Mouse (Mus musculus) intestine, embryonic 15.5 days (tissue): ENCODE data around the gene Gm27027. TPM values are rescaled to one million over a fixed set of nuclear protein-coding genes. Genes with fewer than 3 reads are reported as not detected.

Experiments
- ATAC-seq: fragments of 200-750 bp; cut with Nextera tagmentation; 2 replicates; pipeline ENCODE4 v1.8.0; 2017; ENCODE audit warnings: moderate TSS enrichment, moderate library complexity
- H3K27ac ChIP-seq: fragments of 300-500 bp; sonication (generic); 2 replicates; pipeline ENCODE4 v1.5.1; 2015; ENCODE audit warnings: mild to moderate bottlenecking, inconsistent platforms
- H3K27me3 ChIP-seq: fragments of 300-500 bp; sonication (generic); replicated peaks from 2 replicates; pipeline ENCODE4 v1.6.1; 2015; ENCODE audit warnings: inconsistent platforms
- H3K36me3 ChIP-seq: fragments of 300-500 bp; sonication (generic); 2 replicates; pipeline ENCODE4 v1.6.1; 2015; ENCODE audit warnings: inconsistent platforms
- H3K4me1 ChIP-seq: fragments of 300-500 bp; sonication (generic); replicated peaks from 2 replicates; pipeline ENCODE4 v1.6.1; 2015; ENCODE audit warnings: inconsistent platforms
- H3K4me2 ChIP-seq: fragments of 300-500 bp; sonication (generic); replicated peaks from 2 replicates; pipeline ENCODE4 v1.6.1; 2015; ENCODE audit warnings: mild to moderate bottlenecking, inconsistent platforms
- H3K4me3 ChIP-seq: fragments of 300-500 bp; sonication (generic); replicated peaks from 2 replicates; pipeline ENCODE4 v1.5.1; 2015; ENCODE audit warnings: inconsistent platforms
- H3K9ac ChIP-seq: fragments of 300-500 bp; sonication (generic); 2 replicates; pipeline ENCODE4 v1.6.1; 2015; ENCODE audit warnings: inconsistent platforms
- H3K9me3 ChIP-seq: fragments of 300-500 bp; sonication (generic); 2 replicates; pipeline ENCODE4 v1.6.1; 2016; ENCODE audit warnings: inconsistent platforms
- WGBS: fragments of 180-500 bp; shearing (Covaris S2); methylation state at CpG from one replicate; pipeline ENCODE4 v1.1.7; 2015; 5-methylcytosine and 5-hydroxymethylcytosine counted together
- polyA plus RNA-seq: library from polyadenylated mRNA; unstranded; fragments of >200 nt; fragmentation: Nextera tagmentation; extraction: Ambion mirVana; gene quantifications from 2 replicates; pipeline ENCODE4 v1.2.1, GENCODE M21; 2015

The Gm27027 gene
- polyA plus RNA-seq, 1 experiment from 2014 or later, result not detected

DNA sequence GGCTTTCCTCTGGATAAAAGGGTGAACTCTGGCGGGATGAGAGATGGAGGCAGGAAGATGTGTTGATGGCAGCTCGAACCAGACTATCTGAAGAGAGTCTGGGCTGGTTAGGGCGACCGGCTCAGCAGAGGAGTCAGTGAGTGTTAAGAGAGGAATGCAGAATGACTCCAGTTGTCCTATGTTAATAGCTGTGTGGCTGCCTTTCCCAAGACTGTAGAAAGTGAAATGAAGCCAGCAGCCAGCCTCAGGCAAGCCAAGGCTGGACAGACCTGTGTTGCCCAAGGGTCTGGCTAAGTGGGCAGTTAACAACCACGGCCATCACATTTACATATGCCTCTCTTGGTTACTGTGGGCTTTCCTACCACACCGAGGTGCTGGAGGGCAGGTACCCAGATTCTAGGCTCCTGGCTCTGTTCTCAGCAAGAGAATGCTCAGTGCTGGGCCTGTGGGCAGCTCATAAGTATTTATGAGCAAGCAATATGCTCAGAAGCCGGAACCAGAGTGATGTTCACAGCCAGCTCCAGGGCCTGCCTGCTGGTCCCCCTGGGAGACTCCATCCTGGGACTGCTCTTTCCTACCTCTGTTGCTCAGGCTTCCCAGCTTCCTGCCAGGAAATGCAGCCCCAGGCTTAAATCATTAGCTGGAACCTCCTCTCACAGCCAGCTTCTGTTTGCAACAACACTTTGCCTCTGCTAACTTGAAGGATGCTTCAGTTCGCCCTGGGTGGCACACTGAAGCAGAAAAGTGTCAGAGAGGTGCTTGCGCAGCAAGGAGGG, 88.4 kb downstream of the Gm27027 start:
- Histone ChIP-seq H3K4me2 (no peak overlapping the region), H3K36me3 (no peaks in the 10 kb centered on the region), H3K27ac (no peak overlapping the region), H3K4me1 (no peaks in the 10 kb centered on the region), H3K9me3 (no peaks in the 10 kb centered on the region), H3K9ac (no peak overlapping the region), H3K27me3 (no peaks in the 10 kb centered on the region), H3K4me3 (no peak overlapping the region)
- ATAC-seq, result no peak
- WGBS, result 58% methylated on average over 9 of the region's 9 CpGs

Other genes with a start within 250 kb of the Gm27027 start
- gene Ext2, start 173.8 kb downstream of the Gm27027 start, polyA plus RNA-seq, result 92.9 and 93.6 TPM in 2 replicates
- gene Accs, start 146.4 kb downstream of the Gm27027 start, polyA plus RNA-seq, result 5.4 and 6.8 TPM in 2 replicates
- gene Accsl, start 127.2 kb downstream of the Gm27027 start, polyA plus RNA-seq, result not detected in 2 replicates
- 14.4 and 16.4 TPM in 2 replicates for gene Gm13889, start 39.2 kb downstream of the Gm27027 start, polyA plus RNA-seq
- gene Alkbh3, start 14.5 kb upstream of the Gm27027 start, polyA plus RNA-seq, result 63.6 and 72.2 TPM in 2 replicates
- gene Hsd17b12, start 161.6 kb upstream of the Gm27027 start, polyA plus RNA-seq, result 157 and 159 TPM in 2 replicates